Mouse (Mus musculus): ENCODE measurements around the gene Serpinb1c. TPM values are rescaled to one million over a fixed set of nuclear protein-coding genes. Genes with fewer than 3 reads are reported as not detected.

Serpinb1c gene
- polyA plus RNA-seq, 1 experiment from 2014 or later, result not detected

DNA sequence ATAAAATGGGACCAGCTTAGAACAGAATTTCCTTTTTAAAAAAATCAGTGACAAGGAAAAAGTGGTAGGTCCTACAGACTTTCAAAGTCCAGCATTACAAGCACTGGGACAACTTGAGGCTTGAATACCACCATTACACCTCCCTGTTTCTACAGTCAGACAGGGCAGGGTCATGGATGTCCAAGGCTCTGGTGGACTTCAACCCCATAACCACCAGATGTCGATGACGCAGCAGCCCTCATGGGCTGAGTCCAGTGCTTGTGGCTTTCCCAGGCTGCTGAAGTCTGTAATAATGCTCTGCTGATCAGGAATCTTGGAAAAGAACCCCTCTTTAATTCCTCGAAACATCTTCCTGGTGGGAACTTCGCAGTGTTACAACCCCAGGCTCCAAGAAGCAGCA lies 45.5 kb downstream of the Serpinb1c start:
- Histone ChIP-seq H3K36me3 (ENCODE audit: insufficient read depth, low read length) (no peaks in the 10 kb centered on the region), H3K4me2 (ENCODE audit: low read length) (no peak overlapping the region), H3K4me1 (replicated peaks; ENCODE audit: insufficient read depth, low read length) (peaks cover 10% of the 10 kb centered on the region; the same call in 1 of the 2 replicates), H3K9me3 (replicated peaks; ENCODE audit: low read length) (no peaks in the 10 kb centered on the region), H3K27me3 (ENCODE audit: insufficient read depth, low read length) (no peaks in the 10 kb centered on the region), H3K9ac (ENCODE audit: low read depth, low read length) (no peak overlapping the region), H3K4me3 (replicated peaks; ENCODE audit: low read depth, low read length) (no peak overlapping the region), H3K27ac (no peak overlapping the region)
- no peak for TF ChIP-seq CTCF (IDR thresholded peaks at IDR 0.05; ENCODE audit: low read depth)
- WGBS, result 91% methylated on average over 4 of the region's 4 CpGs
- DNase-seq (ENCODE audit: low spot score), result no peak
- ATAC-seq (replicated peaks; ENCODE audit: low FRiP score, low read depth), result peak; percentile 57; the same call in 1 of the 2 replicates

GRCm38 (mm10) chr13:32851967-32852366 lies 46.0 kb downstream of the Serpinb1c start:
- Histone ChIP-seq H3K4me2 (ENCODE audit: low read length) (no peak overlapping the region), H3K27ac (no peak overlapping the region), H3K9ac (ENCODE audit: low read depth, low read length) (no peak overlapping the region), H3K36me3 (ENCODE audit: insufficient read depth, low read length) (no peaks in the 10 kb centered on the region), H3K27me3 (ENCODE audit: insufficient read depth, low read length) (no peaks in the 10 kb centered on the region), H3K4me3 (replicated peaks; ENCODE audit: low read depth, low read length) (no peak overlapping the region), H3K4me1 (replicated peaks; ENCODE audit: insufficient read depth, low read length) (peaks cover 10% of the 10 kb centered on the region; the same call in 1 of the 2 replicates), H3K9me3 (replicated peaks; ENCODE audit: low read length) (no peaks in the 10 kb centered on the region)
- ATAC-seq (replicated peaks; ENCODE audit: low FRiP score, low read depth) (peak; percentile 74; the same call in 1 of the 2 replicates), DNase-seq (ENCODE audit: low spot score) (peak; percentile 87)
- peak; percentile 91 for TF ChIP-seq CTCF (IDR thresholded peaks at IDR 0.05; ENCODE audit: low read depth)
- WGBS, result 11% methylated on average over 7 of the region's 7 CpGs

DNA sequence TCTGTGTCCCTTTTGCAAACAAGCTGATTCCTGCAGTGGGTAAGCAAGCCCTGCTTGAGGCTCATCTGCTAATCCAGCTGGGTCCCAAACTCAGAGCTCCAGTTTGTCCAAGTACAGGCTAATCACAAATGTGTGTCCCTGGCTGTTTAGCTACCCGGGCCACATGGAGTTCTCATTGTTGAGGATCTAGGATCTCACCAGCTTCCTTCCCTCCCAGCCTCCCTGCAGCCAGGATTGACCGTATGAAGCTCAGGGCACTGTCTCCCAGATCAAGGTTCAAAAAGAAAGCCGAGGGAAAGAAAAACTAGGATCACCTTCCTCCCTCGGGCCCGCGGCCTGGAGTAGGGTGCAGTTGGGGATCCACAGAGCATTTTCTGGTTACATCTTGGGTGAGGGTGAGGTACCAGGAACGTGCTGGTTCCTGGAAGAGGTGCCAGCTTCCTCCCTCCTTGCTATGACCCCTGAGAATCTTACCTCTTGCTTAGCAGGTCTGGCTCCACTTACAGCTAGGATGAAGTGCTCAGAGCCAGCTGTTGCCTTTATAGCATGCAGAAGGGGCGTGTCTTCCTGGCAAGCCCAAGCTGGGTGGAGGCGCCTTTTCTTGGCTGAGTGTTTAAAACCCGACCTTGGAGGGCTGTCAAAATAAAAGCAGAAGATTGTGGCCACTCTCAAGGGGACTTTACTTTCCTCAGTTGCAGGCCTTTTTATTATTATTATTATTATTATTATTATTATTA lies 47.2 kb downstream of the Serpinb1c start, which contains the start of gene Serpinb1a:
Gene Serpinb1a (minus strand): TSS at position 518 of the 737 bp plus-strand sequence.
- H3K36me3 ChIP-seq (ENCODE audit: insufficient read depth, low read length), result no peaks in the 10 kb centered on the region
- WGBS, result 41% methylated on average over 10 of the region's 10 CpGs
- DNase-seq (ENCODE audit: low spot score) (peak; percentile 76), ATAC-seq (replicated peaks; ENCODE audit: low FRiP score, low read depth) (peak; percentile 54; the same call in 1 of the 2 replicates)
- H3K4me2 ChIP-seq (ENCODE audit: low read length), result peak within 1 kb of the TSS; percentile 42
- H3K9ac ChIP-seq (ENCODE audit: low read depth, low read length), result no peak within 1 kb of the TSS
- peaks cover 10% of the 10 kb centered on the region; the same call in 1 of the 2 replicates for H3K4me1 ChIP-seq (replicated peaks; ENCODE audit: insufficient read depth, low read length)
- no peak within 1 kb of the TSS for H3K27ac ChIP-seq
- no peaks in the 10 kb centered on the region for H3K9me3 ChIP-seq (replicated peaks; ENCODE audit: low read length)
- TF ChIP-seq CTCF (IDR thresholded peaks at IDR 0.05; ENCODE audit: low read depth), result no peak
- H3K4me3 ChIP-seq (replicated peaks; ENCODE audit: low read depth, low read length), result no peak within 1 kb of the TSS
- H3K27me3 ChIP-seq (ENCODE audit: insufficient read depth, low read length), result no peaks in the 10 kb centered on the region

DNA sequence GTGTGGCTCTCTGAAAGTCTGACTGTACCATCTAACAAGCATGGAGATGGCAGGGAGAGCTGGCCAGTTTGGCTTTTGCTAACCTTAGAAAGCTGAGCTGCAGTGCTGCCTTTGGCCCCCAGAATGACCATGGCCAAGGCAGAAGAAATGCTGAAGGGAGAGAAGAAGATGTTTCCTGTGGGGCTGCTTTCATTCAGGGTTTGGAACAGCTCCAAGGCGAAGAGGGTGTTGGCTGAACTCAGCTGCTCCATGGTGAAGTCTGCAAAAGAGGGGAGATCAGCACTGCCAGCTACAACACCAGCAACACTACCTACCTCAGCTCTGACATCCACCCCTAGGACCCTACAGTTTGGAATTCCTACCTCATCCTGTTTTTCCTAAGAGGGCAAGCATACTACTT lies 47.9 kb downstream of the Serpinb1c start:
- H3K27ac ChIP-seq, result no peak overlapping the region
- no peak for TF ChIP-seq CTCF (IDR thresholded peaks at IDR 0.05; ENCODE audit: low read depth)
- no peaks in the 10 kb centered on the region for H3K27me3 ChIP-seq (ENCODE audit: insufficient read depth, low read length)
- H3K36me3 ChIP-seq (ENCODE audit: insufficient read depth, low read length), result no peaks in the 10 kb centered on the region
- DNase-seq (ENCODE audit: low spot score), result no peak
- peaks cover 10% of the 10 kb centered on the region; the same call in 1 of the 2 replicates for H3K4me1 ChIP-seq (replicated peaks; ENCODE audit: insufficient read depth, low read length)
- H3K9me3 ChIP-seq (replicated peaks; ENCODE audit: low read length), result no peaks in the 10 kb centered on the region
- no peak for ATAC-seq (replicated peaks; ENCODE audit: low FRiP score, low read depth)
- H3K4me2 ChIP-seq (ENCODE audit: low read length), result peak overlapping the region; percentile 5; the same call in 1 of the 2 replicates
- no peak overlapping the region for H3K9ac ChIP-seq (ENCODE audit: low read depth, low read length)
- no peak overlapping the region for H3K4me3 ChIP-seq (replicated peaks; ENCODE audit: low read depth, low read length)
- 50% methylated on average over 1 of the region's 1 CpGs for WGBS

- Histone ChIP-seq H3K36me3 (ENCODE audit: insufficient read depth, low read length) (no peaks in the 10 kb centered on the region), H3K9ac (ENCODE audit: low read depth, low read length) (no peak overlapping the region), H3K4me2 (ENCODE audit: low read length) (no peak overlapping the region; the same call in 1 of the 2 replicates), H3K27me3 (ENCODE audit: insufficient read depth, low read length) (no peaks in the 10 kb centered on the region), H3K27ac (peak overlapping the region; percentile 42), H3K4me3 (replicated peaks; ENCODE audit: low read depth, low read length) (no peak overlapping the region), H3K9me3 (replicated peaks; ENCODE audit: low read length) (no peaks in the 10 kb centered on the region), H3K4me1 (replicated peaks; ENCODE audit: insufficient read depth, low read length) (peaks cover 10% of the 10 kb centered on the region; the same call in 1 of the 2 replicates)
- no peak for TF ChIP-seq CTCF (IDR thresholded peaks at IDR 0.05; ENCODE audit: low read depth)
- ATAC-seq (replicated peaks; ENCODE audit: low FRiP score, low read depth) (0 out of 2 replicates have a peak, but pooled peaks have one; percentile 34), DNase-seq (ENCODE audit: low spot score) (no peak)
Observed at GRCm38 (mm10) chr13:32849531-32850123, 48.4 kb downstream of the Serpinb1c start.

- H3K4me2 ChIP-seq (ENCODE audit: low read length), result no peak overlapping the region; the same call in 1 of the 2 replicates
- ATAC-seq (replicated peaks; ENCODE audit: low FRiP score, low read depth) (peak; percentile 78), DNase-seq (ENCODE audit: low spot score) (peak; percentile 65)
- no peaks in the 10 kb centered on the region for H3K36me3 ChIP-seq (ENCODE audit: insufficient read depth, low read length)
- H3K4me1 ChIP-seq (replicated peaks; ENCODE audit: insufficient read depth, low read length), result peaks cover 10% of the 10 kb centered on the region; the same call in 1 of the 2 replicates
- no peak overlapping the region for H3K4me3 ChIP-seq (replicated peaks; ENCODE audit: low read depth, low read length)
- no peaks in the 10 kb centered on the region for H3K9me3 ChIP-seq (replicated peaks; ENCODE audit: low read length)
- 8% methylated on average over 4 of the region's 4 CpGs for WGBS
- peak overlapping the region; percentile 42 for H3K27ac ChIP-seq
- TF ChIP-seq CTCF (IDR thresholded peaks at IDR 0.05; ENCODE audit: low read depth), result no peak
- no peak overlapping the region for H3K9ac ChIP-seq (ENCODE audit: low read depth, low read length)
- H3K27me3 ChIP-seq (ENCODE audit: insufficient read depth, low read length), result no peaks in the 10 kb centered on the region
Observed at GRCm38 (mm10) chr13:32849092-32849491, 48.9 kb downstream of the Serpinb1c start.
